Mouse (Mus musculus): ENCODE measurements around the gene Tspan5. TPM values are rescaled to one million over a fixed set of nuclear protein-coding genes. Genes with fewer than 3 reads are reported as not detected.
A peak's percentile ranks its signal among the peaks of the same experiment; 100 is the strongest.

Tspan5 gene
- total RNA-seq, 2 experiments from 2014 or later = 247 to 286 TPM

DNA sequence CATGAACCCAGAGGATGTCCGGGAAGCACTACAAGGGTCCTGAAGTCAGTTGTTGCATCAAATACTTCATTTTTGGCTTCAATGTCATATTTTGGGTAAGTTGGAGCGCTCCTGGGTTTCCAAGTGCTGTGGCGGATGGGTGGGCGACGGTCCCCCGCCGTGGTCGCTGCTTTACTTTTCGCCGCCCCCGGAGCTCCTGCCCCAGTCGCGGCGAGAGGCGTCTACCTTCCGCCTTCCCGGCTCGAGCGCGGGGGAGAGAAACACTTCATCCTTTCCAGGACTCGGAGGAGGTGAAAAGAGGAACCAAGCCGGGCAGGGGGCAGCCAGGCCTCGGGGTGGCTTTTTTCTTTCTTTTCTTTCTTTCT, 553 bp downstream of the Tspan5 start:
- peak in 1 of 2 experiments; percentile 56 for DNase-seq (ENCODE audit: low spot score in 2 of 2)
- intact Hi-C loops (cut with DNase I) = loop anchor here (2.0 to 5.0 kb wide), 9 partner anchors 45 to 335 kb away; partner anchors contain the start of genes Eif4e, Metap1 and Rap1gds1

DNA sequence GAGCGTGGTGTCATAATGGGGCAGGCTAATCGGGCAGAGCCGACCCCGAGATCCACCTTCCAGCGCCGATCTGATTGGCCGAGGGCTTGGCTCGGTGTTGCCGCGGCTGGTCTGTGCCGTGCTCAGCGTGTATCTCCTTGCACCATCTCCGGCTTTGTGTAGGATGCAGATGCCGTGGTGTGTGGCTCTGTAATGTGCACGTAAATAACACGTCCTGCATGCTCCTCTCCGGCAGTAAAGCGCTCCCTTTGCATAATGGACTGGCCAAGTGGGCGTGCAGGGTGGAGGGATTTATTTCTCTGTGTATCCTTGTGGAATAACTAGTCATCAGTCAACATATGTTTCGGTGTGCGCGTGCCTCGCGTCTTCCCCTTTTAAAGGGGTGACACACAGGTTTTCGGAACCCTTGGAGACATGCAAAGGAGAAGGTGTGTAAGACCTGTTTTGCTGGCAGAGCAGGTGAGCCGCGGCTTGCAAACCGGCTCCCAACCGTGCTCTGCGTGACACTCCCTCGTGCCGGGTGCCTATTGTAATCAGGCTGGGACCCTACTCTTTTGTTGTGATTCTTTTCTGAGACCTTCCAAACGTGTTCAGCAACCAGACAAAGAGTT, 1.2 kb downstream of the Tspan5 start:
- DNase-seq (ENCODE audit: low spot score in 2 of 2) = peak; percentile 75 to 76
- intact Hi-C loops (cut with DNase I) = loop anchor here (2.0 to 5.0 kb wide), 9 partner anchors 44 to 334 kb away; partner anchors contain the start of genes Eif4e, Metap1 and Rap1gds1

DNA sequence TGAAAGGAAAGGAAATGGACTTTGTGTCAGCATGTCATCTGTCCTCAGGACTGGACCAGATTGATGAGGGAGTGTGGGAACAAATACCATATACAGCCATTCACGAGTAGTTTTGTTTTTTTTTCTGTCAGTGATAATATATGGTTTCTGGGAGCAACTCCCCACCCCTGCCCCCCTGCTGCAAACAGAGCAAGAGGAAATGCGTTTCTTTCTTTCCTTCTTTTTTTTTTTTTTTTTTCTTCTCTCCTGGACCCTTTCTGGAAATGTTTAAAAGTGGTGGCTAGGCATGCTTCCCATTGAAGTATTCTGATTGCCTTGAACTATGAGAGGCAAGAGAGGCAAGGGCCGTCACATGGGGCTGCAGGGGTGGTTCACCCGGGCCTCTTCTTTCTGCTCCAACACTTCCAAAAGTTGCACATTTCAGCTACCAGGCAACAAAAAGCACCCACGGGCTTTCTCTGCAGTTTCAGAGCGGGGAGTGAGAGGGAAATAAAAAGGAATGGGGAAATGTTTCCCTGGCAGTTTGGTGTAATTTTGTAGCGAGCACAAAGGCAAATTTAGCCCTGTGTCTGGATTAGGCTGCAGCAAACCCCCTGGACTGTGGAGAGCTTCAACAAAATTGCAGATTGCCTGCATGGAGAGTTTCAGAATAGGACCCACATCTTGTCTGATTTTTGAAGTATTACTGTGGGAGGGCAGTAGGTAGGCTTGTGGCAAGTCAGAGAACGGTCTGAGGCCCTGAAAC, 2.2 kb downstream of the Tspan5 start:
- intact Hi-C loops (cut with DNase I) = loop anchor here (5.0 kb wide), 8 partner anchors 43 to 333 kb away; partner anchors contain the start of genes Eif4e, Metap1 and Rap1gds1
- no peak for DNase-seq (ENCODE audit: low spot score in 2 of 2)

DNA sequence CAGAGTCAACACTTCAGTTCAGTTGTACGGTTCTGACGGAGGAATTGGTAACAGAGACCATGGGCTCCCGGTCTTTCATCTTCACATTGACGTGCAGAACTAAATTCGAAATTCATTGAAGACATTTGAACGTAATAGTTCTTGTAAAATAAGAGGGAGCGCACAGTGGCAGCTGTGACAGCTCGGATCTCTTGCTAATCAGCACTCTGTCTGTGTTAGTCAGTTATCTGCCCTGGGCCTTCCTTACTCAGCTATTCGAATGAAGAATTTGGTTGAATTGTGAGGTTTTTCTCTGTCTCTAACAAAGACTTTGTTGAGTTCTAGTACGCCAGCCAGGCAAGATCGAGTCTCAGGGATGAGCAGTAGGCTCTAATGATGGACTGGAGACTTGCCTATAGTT, 3.1 kb downstream of the Tspan5 start:
- DNase-seq (ENCODE audit: low spot score in 2 of 2) = no peak
- intact Hi-C loops (cut with DNase I) = loop anchor here (5.0 kb wide), 1 partner anchor 57 kb away; no protein-coding TSS in a partner anchor

DNA sequence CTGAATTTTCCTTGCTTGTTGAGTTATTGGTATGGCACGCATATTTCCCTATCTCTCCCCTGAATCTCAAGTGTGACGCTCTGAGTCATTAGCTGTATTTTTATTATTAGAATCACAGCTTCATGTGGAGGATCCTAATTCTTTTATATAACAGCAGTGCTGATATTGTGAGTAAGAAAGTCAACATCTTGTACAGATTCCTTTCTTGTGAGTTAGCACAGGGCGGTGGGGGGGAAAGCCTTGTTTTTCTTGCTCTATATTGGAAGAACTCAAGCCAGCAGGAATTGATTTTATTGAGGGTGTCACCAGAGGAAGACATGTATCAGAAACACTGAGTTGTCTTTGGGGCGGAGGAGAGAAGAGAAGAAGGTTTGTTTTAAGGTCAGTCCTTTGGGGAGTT, 3.6 kb downstream of the Tspan5 start:
- DNase-seq (ENCODE audit: low spot score in 2 of 2) = no peak
- intact Hi-C loops (cut with DNase I) = loop anchor here (5.0 kb wide), 1 partner anchor 57 kb away; no protein-coding TSS in a partner anchor

GRCm38 (mm10) chr3:138746556-138746955, 4.6 kb downstream of the Tspan5 start:
- intact Hi-C loops (cut with DNase I) = loop anchor here (5.0 kb wide), 1 partner anchor 56 kb away; no protein-coding TSS in a partner anchor

GRCm38 (mm10) chr3:138747035-138747434, 5.0 kb downstream of the Tspan5 start:
- intact Hi-C loops (cut with DNase I) = loop anchor here (5.0 kb wide), 1 partner anchor 55 kb away; no protein-coding TSS in a partner anchor
- no peak for DNase-seq (ENCODE audit: low spot score in 2 of 2)

More at GRCm38 (mm10) chr3:138746556-138746955, 4.6 kb downstream of the Tspan5 start:
- DNase-seq (ENCODE audit: low spot score in 2 of 2) = no peak

- intact Hi-C loops (cut with DNase I) = loop anchor here (5.0 kb wide), 1 partner anchor 54 kb away; no protein-coding TSS in a partner anchor
- DNase-seq (ENCODE audit: low spot score in 2 of 2) = no peak
These were observed 6.0 kb downstream of the Tspan5 start for GRCm38 (mm10) chr3:138747985-138748384.

- DNase-seq (ENCODE audit: low spot score in 2 of 2) = no peak
- intact Hi-C loops (cut with DNase I) = loop anchor here (5.0 kb wide), 1 partner anchor 53 kb away; no protein-coding TSS in a partner anchor
These were observed 7.7 kb downstream of the Tspan5 start for GRCm38 (mm10) chr3:138749645-138750044.

GRCm38 (mm10) chr3:138751328-138751727, 9.3 kb downstream of the Tspan5 start:
- intact Hi-C loops (cut with DNase I) = no loop called here

DNA sequence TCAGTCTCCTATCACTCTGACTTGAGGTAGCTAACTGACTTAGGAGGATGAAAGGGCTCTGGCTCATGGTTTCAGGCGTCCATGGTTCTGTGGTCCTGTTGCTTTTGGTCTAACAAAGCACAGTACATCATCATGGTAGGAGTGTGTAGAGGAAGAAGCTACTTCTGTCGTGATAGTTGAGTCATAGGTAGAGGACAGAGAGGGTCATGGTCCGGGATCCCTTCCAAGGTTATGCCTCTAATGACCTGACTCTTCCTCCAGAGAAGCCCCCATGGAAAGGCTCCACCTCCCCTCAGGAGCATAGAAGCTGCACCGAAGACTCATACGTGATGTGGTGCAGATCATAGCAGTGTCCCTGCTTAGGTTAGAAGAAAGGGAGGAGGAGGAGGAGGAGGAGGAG, 10.1 kb downstream of the Tspan5 start:
- intact Hi-C loops (cut with DNase I) = no loop called here
- DNase-seq (ENCODE audit: low spot score in 2 of 2) = no peak

More at GRCm38 (mm10) chr3:138751328-138751727, 9.3 kb downstream of the Tspan5 start:
- no peak for DNase-seq (ENCODE audit: low spot score in 2 of 2)

DNA sequence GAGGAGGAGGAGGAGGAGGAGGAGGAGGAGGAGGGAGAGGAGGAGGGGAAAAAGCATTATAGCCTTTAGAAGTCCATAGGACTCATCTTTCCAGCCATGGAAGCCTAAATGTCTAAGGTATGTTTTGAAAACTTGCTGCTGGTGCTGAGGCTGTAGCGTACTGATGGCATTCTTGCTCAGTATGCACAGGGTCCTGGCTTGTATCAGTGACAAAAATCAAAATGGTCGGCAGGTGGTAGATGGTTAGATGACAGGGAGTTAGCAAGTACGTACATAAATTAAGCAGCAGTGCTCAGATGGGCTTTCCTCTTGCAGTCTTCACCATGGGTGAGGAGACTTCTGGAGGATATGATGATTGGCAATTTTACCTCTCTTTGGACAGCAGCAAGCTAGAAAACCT, 10.8 kb downstream of the Tspan5 start:
- no peak for DNase-seq (ENCODE audit: low spot score in 2 of 2)
- intact Hi-C loops (cut with DNase I) = no loop called here

GRCm38 (mm10) chr3:138753182-138753885, 11.3 kb downstream of the Tspan5 start:
- intact Hi-C loops (cut with DNase I) = no loop called here
- DNase-seq (ENCODE audit: low spot score in 2 of 2) = no peak

GRCm38 (mm10) chr3:138754328-138754727, 12.3 kb downstream of the Tspan5 start:
- intact Hi-C loops (cut with DNase I) = no loop called here
- no peak for DNase-seq (ENCODE audit: low spot score in 2 of 2)

DNA sequence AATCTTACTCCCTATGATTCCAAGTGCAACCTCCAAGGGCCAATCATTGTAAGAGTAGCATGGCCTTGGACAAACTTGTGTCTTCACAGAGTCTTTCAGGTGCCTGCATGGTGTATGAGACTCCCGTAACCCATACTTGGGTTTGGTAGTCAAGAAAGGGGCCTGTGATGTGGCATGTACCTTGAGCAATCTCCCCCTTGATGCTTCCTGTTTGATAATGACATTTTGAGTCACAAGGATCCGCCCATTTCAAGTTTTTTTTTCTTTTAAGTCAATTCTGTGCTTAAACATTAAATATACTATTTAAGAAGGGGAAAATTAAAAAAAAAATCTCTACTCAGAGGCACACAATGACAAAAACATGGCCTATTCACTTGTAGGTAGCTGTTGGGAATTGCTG, 15.3 kb downstream of the Tspan5 start:
- DNase-seq (ENCODE audit: low spot score in 2 of 2) = no peak
- intact Hi-C loops (cut with DNase I) = no loop called here

GRCm38 (mm10) chr3:138759968-138760684, 18.1 kb downstream of the Tspan5 start:
- DNase-seq (ENCODE audit: low spot score in 2 of 2) = no peak
- intact Hi-C loops (cut with DNase I) = no loop called here

DNA sequence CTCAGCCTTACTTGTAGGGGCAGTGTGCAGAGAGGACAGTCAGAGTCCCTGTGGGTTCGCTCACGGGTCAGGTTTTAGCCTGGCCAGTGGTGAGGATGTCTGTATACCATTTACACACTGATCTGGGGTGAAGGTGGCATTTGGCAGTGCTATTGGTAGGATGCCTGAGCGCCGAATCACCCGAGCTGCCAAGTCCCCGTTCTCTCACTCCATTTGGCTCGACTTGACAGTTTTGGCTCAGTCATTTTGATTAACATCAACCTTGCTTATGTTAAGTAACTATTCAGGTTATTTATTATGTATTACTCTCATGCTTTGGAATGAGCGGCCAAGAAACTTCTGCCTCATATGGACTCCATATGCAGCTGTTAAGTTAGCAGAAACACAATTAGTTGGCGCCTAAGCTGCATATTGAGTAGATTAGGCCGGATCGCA, 18.7 kb downstream of the Tspan5 start:
- intact Hi-C loops (cut with DNase I) = no loop called here
- no peak for DNase-seq (ENCODE audit: low spot score in 2 of 2)

DNA sequence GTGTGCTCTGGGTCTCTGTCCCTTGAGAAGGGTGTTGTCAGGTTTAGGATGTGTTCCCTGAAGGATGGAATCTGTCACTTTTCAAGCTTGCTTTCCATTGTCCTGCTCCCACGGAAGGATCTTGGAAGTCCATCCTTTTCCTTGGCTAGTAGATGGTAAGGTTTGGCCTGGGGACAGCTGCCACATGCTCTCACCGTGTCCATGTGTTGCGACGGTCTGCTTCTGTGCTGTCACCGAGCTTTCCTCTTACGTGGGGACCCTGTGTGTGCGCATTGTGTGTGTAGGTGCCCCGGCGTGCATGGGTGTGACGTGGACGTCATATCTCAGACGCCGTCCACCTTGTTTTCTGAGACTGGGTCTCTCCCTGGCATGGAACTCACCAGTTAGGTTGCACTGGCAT, 19.5 kb downstream of the Tspan5 start:
- intact Hi-C loops (cut with DNase I) = no loop called here
- DNase-seq (ENCODE audit: low spot score in 2 of 2) = no peak

DNA sequence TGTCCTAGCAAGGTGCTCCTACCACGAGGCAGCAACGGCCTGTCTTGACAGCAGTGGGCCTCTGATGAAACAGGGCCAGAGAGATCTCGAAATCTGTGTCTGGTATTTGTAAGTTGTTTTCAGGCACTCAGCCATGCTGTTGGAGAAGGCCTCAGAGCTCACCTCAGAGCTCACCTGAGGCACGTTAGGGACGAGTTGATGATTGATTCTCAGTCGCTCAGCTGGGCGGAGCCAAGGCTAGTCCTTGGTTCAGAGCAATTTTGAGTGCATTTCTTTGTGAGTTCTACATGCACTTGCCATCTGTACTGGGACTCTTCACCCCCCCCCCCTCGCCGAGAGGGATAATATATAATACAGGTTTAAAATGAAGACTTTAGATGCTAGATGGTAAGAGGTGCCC, 21.9 kb downstream of the Tspan5 start:
- DNase-seq (ENCODE audit: low spot score in 2 of 2) = no peak
- intact Hi-C loops (cut with DNase I) = no loop called here

All from left cerebral cortex, postnatal 36 days (tissue).